Mouse (Mus musculus) right cerebral cortex, adult 18-20 months (tissue): ENCODE data around the gene Smbd1.
A peak's percentile ranks its signal among the peaks of the same experiment; 100 is the strongest.

Experiments used
- DNase-seq: peaks from one replicate; pipeline ENCODE4 v3.0.0; 2022; ENCODE audit warnings: mixed read lengths

Smbd1 gene

GRCm38 (mm10) chr16:32812888-32813361 is 2.6 kb upstream of the Smbd1 start:
- peak; percentile 77 for DNase-seq

- no peak for DNase-seq
Measured at GRCm38 (mm10) chr16:32807408-32808185, 2.7 kb downstream of the Smbd1 start.

GRCm38 (mm10) chr16:32805151-32805550 is 5.1 kb downstream of the Smbd1 start:
- DNase-seq = no peak

- no peak for DNase-seq
Measured at GRCm38 (mm10) chr16:32803901-32804300, 6.4 kb downstream of the Smbd1 start.

- no peak for DNase-seq
Measured at GRCm38 (mm10) chr16:32803252-32803853, 6.9 kb downstream of the Smbd1 start.

GRCm38 (mm10) chr16:32797426-32797689 is 12.9 kb downstream of the Smbd1 start, which contains the start of gene Muc20:
Muc20 (minus strand) TSS chr16:32797435.
- no peak for DNase-seq

GRCm38 (mm10) chr16:32796676-32797425 is 13.4 kb downstream of the Smbd1 start:
- DNase-seq = no peak

- no peak for DNase-seq
Measured at GRCm38 (mm10) chr16:32795177-32795576, 15.1 kb downstream of the Smbd1 start.

- no peak for DNase-seq
Measured at GRCm38 (mm10) chr16:32790056-32790455, 20.2 kb downstream of the Smbd1 start.

GRCm38 (mm10) chr16:32784840-32785239 is 25.4 kb downstream of the Smbd1 start:
- peak; percentile 50 for DNase-seq

- DNase-seq = no peak
Measured at GRCm38 (mm10) chr16:32783324-32784062, 26.8 kb downstream of the Smbd1 start.

- DNase-seq = no peak
Measured at GRCm38 (mm10) chr16:32778956-32779355, 31.3 kb downstream of the Smbd1 start.

- DNase-seq = no peak
Measured at GRCm38 (mm10) chr16:32776676-32777075, 33.6 kb downstream of the Smbd1 start.

- DNase-seq = no peak
Measured at GRCm38 (mm10) chr16:32766904-32767303, 43.4 kb downstream of the Smbd1 start.

- no peak for DNase-seq
Measured at GRCm38 (mm10) chr16:32764961-32765360, 45.3 kb downstream of the Smbd1 start.

GRCm38 (mm10) chr16:32764550-32764949 is 45.7 kb downstream of the Smbd1 start:
- DNase-seq = no peak
